Comparison of ENCODE assay signal across 16 mouse cellular contexts in the genomic region with DNA sequence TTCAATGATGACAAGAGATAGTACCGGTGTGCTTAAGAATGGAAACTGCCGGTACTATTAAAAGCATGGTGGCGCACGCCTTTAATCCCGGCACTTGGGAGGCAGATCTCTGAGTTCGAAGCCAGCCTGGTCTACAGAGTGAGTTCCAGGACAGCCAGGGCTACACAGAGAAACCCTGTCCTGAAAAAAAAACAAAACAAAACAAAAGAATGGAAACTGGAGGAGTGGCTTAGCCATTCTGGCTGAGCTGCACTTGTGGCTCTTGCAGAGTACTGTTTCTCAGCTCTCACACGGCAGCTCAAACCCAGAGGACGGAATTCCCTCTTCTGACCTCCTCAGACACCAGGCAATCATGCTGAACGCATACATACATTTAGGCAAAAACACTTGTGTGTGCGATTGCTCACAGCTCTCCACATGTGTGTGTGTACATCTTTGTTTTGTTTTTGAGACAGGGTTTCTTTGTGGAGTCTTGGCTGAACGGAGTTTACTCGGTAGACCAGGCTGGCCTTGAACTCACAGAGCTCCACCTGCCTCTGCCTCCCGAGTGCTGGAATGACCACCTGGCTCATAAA. TPM values are rescaled to one million over a fixed set of nuclear protein-coding genes. Genes with fewer than 3 reads are reported as not detected.
DNase-seq lines count a peak whose midpoint lies in the region; ATAC-seq lines count a peak whose summit lies in the region.
"Had no signal": no experiment of that assay in that cellular context is flagged by ENCODE, and none has a peak within 500 bp of the region (broad histone marks: within the 10 kb centered on the region; RNA-seq: fewer than 3 reads in every experiment).

No protein-coding gene starts in this region.

- H3K27ac ChIP-seq in heart, embryonic 14.5 days (replicated peaks in 1 of 2; ENCODE audit: control insufficient read depth in 1 of 2, insufficient read depth in 1 of 2, low read depth in 2 of 2, low read length in 2 of 2), result no peak overlapping the region
- no peak overlapping the region for H3K27ac ChIP-seq in midbrain, embryonic 13.5 days
- H3K27ac ChIP-seq in midbrain, embryonic 15.5 days, result no peak overlapping the region
- H3K27ac ChIP-seq in embryonic facial prominence, embryonic 10.5 days (replicated peaks), result no peak overlapping the region
- no peak overlapping the region for H3K27ac ChIP-seq in neural tube, embryonic 15.5 days (replicated peaks)
- H3K27ac ChIP-seq: embryonic facial prominence, embryonic 12.5 days had no signal

- H3K27me3 ChIP-seq in heart, embryonic 14.5 days (ENCODE audit: control insufficient read depth, insufficient read depth, low read length), result no peaks in the 10 kb centered on the region
- H3K27me3 ChIP-seq in midbrain, embryonic 13.5 days, result no peaks in the 10 kb centered on the region
- no peaks in the 10 kb centered on the region for H3K27me3 ChIP-seq in midbrain, embryonic 15.5 days (replicated peaks)
- H3K27me3 ChIP-seq in embryonic facial prominence, embryonic 10.5 days (replicated peaks; ENCODE audit: low read depth, poor library complexity, severe bottlenecking), result no peaks in the 10 kb centered on the region
- no peaks in the 10 kb centered on the region for H3K27me3 ChIP-seq in neural tube, embryonic 15.5 days (replicated peaks)
- H3K27me3 ChIP-seq: embryonic facial prominence, embryonic 12.5 days had no signal

- DNase-seq in heart, adult 8-10 months (ENCODE audit: low spot score), result no peak
- no peak for DNase-seq in embryonic facial prominence, embryonic 10.5 days (ENCODE audit: low spot score)
- no peak for DNase-seq in right cerebral cortex, postnatal 25 days
- DNase-seq: adrenal gland, postnatal 14 days; cerebellum, adult 2 months; gastrocnemius, postnatal 36 days; kidney, postnatal 10 days; lung, postnatal 36 days; right cerebral cortex, postnatal 14 days; thymus, adult 18-20 months had no signal

- peak overlapping the region; percentile 83; the same call in 1 of the 2 replicates for H3K4me2 ChIP-seq in heart, embryonic 14.5 days (ENCODE audit: low read length)
- 0 out of 2 replicates have a peak overlapping the region, but pooled peaks have one; percentile 1 for H3K4me2 ChIP-seq in midbrain, embryonic 13.5 days (replicated peaks)
- no peak overlapping the region for H3K4me2 ChIP-seq in midbrain, embryonic 15.5 days
- H3K4me2 ChIP-seq in neural tube, embryonic 15.5 days, result peak overlapping the region; percentile 68

- no peak overlapping the region for H3K9ac ChIP-seq in heart, embryonic 14.5 days (ENCODE audit: low read length)
- no peak overlapping the region for H3K9ac ChIP-seq in midbrain, embryonic 13.5 days (replicated peaks)
- no peak overlapping the region for H3K9ac ChIP-seq in midbrain, embryonic 15.5 days
- no peak overlapping the region for H3K9ac ChIP-seq in neural tube, embryonic 15.5 days (replicated peaks)
- H3K9ac ChIP-seq: embryonic facial prominence, embryonic 12.5 days had no signal

- ATAC-seq in heart, embryonic 14.5 days (ENCODE audit: insufficient number of reproducible peaks, insufficient read depth, low FRiP score, low read depth), result no peak
- no peak for ATAC-seq in midbrain, embryonic 13.5 days
- no peak for ATAC-seq in midbrain, embryonic 15.5 days (replicated peaks)
- no peak for ATAC-seq in neural tube, embryonic 15.5 days (ENCODE audit: low FRiP score)

- no peaks in the 10 kb centered on the region for H3K36me3 ChIP-seq in heart, embryonic 14.5 days (ENCODE audit: control insufficient read depth, insufficient read depth, low read length)
- H3K36me3 ChIP-seq in midbrain, embryonic 13.5 days, result no peaks in the 10 kb centered on the region
- H3K36me3 ChIP-seq in midbrain, embryonic 15.5 days (replicated peaks), result no peaks in the 10 kb centered on the region
- no peaks in the 10 kb centered on the region for H3K36me3 ChIP-seq in embryonic facial prominence, embryonic 10.5 days (replicated peaks)
- H3K36me3 ChIP-seq in neural tube, embryonic 15.5 days, result no peaks in the 10 kb centered on the region
- H3K36me3 ChIP-seq: embryonic facial prominence, embryonic 12.5 days had no signal

- peaks cover 3 to 44% of the 10 kb centered on the region in 2 experiments for H3K4me1 ChIP-seq in heart, embryonic 14.5 days (ENCODE audit: control insufficient read depth in 2 of 2, insufficient read depth in 2 of 2, low read length in 2 of 2)
- H3K4me1 ChIP-seq in midbrain, embryonic 13.5 days (replicated peaks), result peaks cover 47% of the 10 kb centered on the region
- H3K4me1 ChIP-seq in midbrain, embryonic 15.5 days, result peaks cover 34% of the 10 kb centered on the region
- H3K4me1 ChIP-seq in embryonic facial prominence, embryonic 10.5 days, result peaks cover 42% of the 10 kb centered on the region
- peaks cover 46% of the 10 kb centered on the region for H3K4me1 ChIP-seq in neural tube, embryonic 15.5 days

- no peaks in the 10 kb centered on the region for H3K9me3 ChIP-seq in heart, embryonic 14.5 days (ENCODE audit: control insufficient read depth, low read length)
- no peaks in the 10 kb centered on the region for H3K9me3 ChIP-seq in midbrain, embryonic 13.5 days
- no peaks in the 10 kb centered on the region for H3K9me3 ChIP-seq in midbrain, embryonic 15.5 days
- no peaks in the 10 kb centered on the region for H3K9me3 ChIP-seq in embryonic facial prominence, embryonic 10.5 days
- no peaks in the 10 kb centered on the region for H3K9me3 ChIP-seq in neural tube, embryonic 15.5 days (replicated peaks)
- H3K9me3 ChIP-seq: embryonic facial prominence, embryonic 12.5 days had no signal

- 67% methylated on average over 13 of the region's 13 CpGs for WGBS in heart, embryonic 14.5 days
- WGBS in midbrain, embryonic 13.5 days, result 80% methylated on average over 13 of the region's 13 CpGs
- 82% methylated on average over 13 of the region's 13 CpGs for WGBS in midbrain, embryonic 15.5 days
- 86% methylated on average over 13 of the region's 13 CpGs for WGBS in embryonic facial prominence, embryonic 10.5 days
- 81% methylated on average over 13 of the region's 13 CpGs for WGBS in neural tube, embryonic 15.5 days

- H3K4me3 ChIP-seq in heart, embryonic 14.5 days (ENCODE audit: control insufficient read depth in 1 of 2, insufficient read depth in 1 of 2, low read depth in 1 of 2, low read length in 2 of 2), result no peak overlapping the region
- H3K4me3 ChIP-seq in midbrain, embryonic 13.5 days (replicated peaks), result no peak overlapping the region
- no peak overlapping the region for H3K4me3 ChIP-seq in midbrain, embryonic 15.5 days
- H3K4me3 ChIP-seq in embryonic facial prominence, embryonic 10.5 days, result peak overlapping the region; percentile 97; the same call in 1 of the 2 replicates
- H3K4me3 ChIP-seq in neural tube, embryonic 15.5 days (replicated peaks), result no peak overlapping the region; the same call in 1 of the 2 replicates

RNA-seq across cellular contexts. Expression of a gene that starts 2.5 kb away (rescaled TPM):
- polyA plus RNA-seq in heart, embryonic 14.5 days (2014; fragmentation: Nextera tagmentation; extraction: Ambion mirVana), result 61.6 and 62.2 TPM in 2 replicates
- 10 to 100 TPM; 13.5 to 16.7 (median 15.5) TPM for total RNA-seq in heart, adult 8-10 months (2022)
- 65.4 and 67.9 TPM in 2 replicates for polyA plus RNA-seq in midbrain, embryonic 13.5 days (2015; fragmentation: Nextera tagmentation; extraction: Ambion mirVana)
- polyA plus RNA-seq in midbrain, embryonic 15.5 days (2015; fragmentation: Nextera tagmentation; extraction: Ambion mirVana), result 62.9 and 64.0 TPM in 2 replicates
- polyA plus RNA-seq in embryonic facial prominence, embryonic 10.5 days (2016; fragmentation: Nextera tagmentation; extraction: Ambion mirVana), result 80.7 and 87.8 TPM in 2 replicates
- 59.9 and 68.5 TPM in 2 replicates for polyA plus RNA-seq in neural tube, embryonic 15.5 days (2015; fragmentation: Nextera tagmentation; extraction: Ambion mirVana)

RNA-seq across cellular contexts. Expression of a gene that starts 21.1 kb away (rescaled TPM):
- polyA plus RNA-seq in heart, embryonic 14.5 days (2014; fragmentation: Nextera tagmentation; extraction: Ambion mirVana), result not detected in 2 replicates
- total RNA-seq in heart, adult 8-10 months (2022), result 1 to 10 TPM in 1 of 4 experiments, not detected in 3; 1.0 TPM
- not detected in 2 replicates for polyA plus RNA-seq in midbrain, embryonic 13.5 days (2015; fragmentation: Nextera tagmentation; extraction: Ambion mirVana)
- not detected in 2 replicates for polyA plus RNA-seq in midbrain, embryonic 15.5 days (2015; fragmentation: Nextera tagmentation; extraction: Ambion mirVana)
- polyA plus RNA-seq in embryonic facial prominence, embryonic 10.5 days (2016; fragmentation: Nextera tagmentation; extraction: Ambion mirVana), result not detected in 2 replicates
- polyA plus RNA-seq in neural tube, embryonic 15.5 days (2015; fragmentation: Nextera tagmentation; extraction: Ambion mirVana), result not detected in 2 replicates
- total RNA-seq: adrenal gland, postnatal 14 days; gastrocnemius, postnatal 36 days had no signal
- polyA plus RNA-seq: cerebellum, adult 2 months; embryonic facial prominence, embryonic 12.5 days; neural tube, embryonic 11.5 days had no signal

RNA-seq across cellular contexts. Expression of a gene that starts 45.6 kb away (rescaled TPM):
- polyA plus RNA-seq in heart, embryonic 14.5 days (2014; fragmentation: Nextera tagmentation; extraction: Ambion mirVana), result 18.7 and 22.3 TPM in 2 replicates
- total RNA-seq in heart, adult 8-10 months (2022), result 1 to 10 TPM; 4.6 to 5.9 (median 5.1) TPM
- 28.5 and 33.6 TPM in 2 replicates for polyA plus RNA-seq in midbrain, embryonic 13.5 days (2015; fragmentation: Nextera tagmentation; extraction: Ambion mirVana)
- 23.9 and 31.3 TPM in 2 replicates for polyA plus RNA-seq in midbrain, embryonic 15.5 days (2015; fragmentation: Nextera tagmentation; extraction: Ambion mirVana)
- polyA plus RNA-seq in embryonic facial prominence, embryonic 10.5 days (2016; fragmentation: Nextera tagmentation; extraction: Ambion mirVana), result 24.7 and 24.9 TPM in 2 replicates
- 26.6 and 29.1 TPM in 2 replicates for polyA plus RNA-seq in neural tube, embryonic 15.5 days (2015; fragmentation: Nextera tagmentation; extraction: Ambion mirVana)

RNA-seq across cellular contexts. Expression of a gene that starts 52.7 kb away (rescaled TPM):
- 11.6 and 13.8 TPM in 2 replicates for polyA plus RNA-seq in heart, embryonic 14.5 days (2014; fragmentation: Nextera tagmentation; extraction: Ambion mirVana)
- 10 to 100 TPM in 3 of 4 experiments, 1 to 10 TPM in 1; 10.0 to 14.0 (median 11.7) TPM for total RNA-seq in heart, adult 8-10 months (2022)
- 6.3 and 7.2 TPM in 2 replicates for polyA plus RNA-seq in midbrain, embryonic 13.5 days (2015; fragmentation: Nextera tagmentation; extraction: Ambion mirVana)
- polyA plus RNA-seq in midbrain, embryonic 15.5 days (2015; fragmentation: Nextera tagmentation; extraction: Ambion mirVana), result 8.1 and 8.5 TPM in 2 replicates
- 7.8 and 8.7 TPM in 2 replicates for polyA plus RNA-seq in embryonic facial prominence, embryonic 10.5 days (2016; fragmentation: Nextera tagmentation; extraction: Ambion mirVana)
- 7.8 and 10.0 TPM in 2 replicates for polyA plus RNA-seq in neural tube, embryonic 15.5 days (2015; fragmentation: Nextera tagmentation; extraction: Ambion mirVana)
